ENCODE assay signal across 25 mouse cellular contexts in the genomic region with DNA sequence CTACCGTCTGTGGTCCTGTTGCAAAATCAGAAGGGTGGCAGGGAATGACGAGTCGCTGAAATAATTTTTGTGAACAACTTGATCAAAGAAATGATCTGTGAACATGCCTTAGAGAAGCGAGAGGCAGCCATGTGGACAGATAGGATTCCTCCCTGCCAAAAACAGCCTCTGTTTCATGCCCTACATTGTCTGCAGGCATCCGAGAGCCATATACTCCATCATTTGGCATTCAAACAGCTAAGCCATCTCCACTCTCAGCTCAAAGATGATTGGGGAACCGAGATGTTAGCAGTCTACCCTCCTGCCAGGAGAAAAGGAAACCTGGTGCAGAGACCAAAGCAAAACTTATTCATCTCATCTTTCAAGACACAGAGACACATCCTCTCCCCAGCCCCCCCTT. TPM values are rescaled to one million over a fixed set of nuclear protein-coding genes. Genes with fewer than 3 reads are reported as not detected.
DNase-seq lines count a peak whose midpoint lies in the region; ATAC-seq and TF ChIP-seq lines count a peak whose summit lies in the region.
"Had no signal": no experiment of that assay in that cellular context is flagged by ENCODE, and none has a peak within 500 bp of the region (broad histone marks: within the 10 kb centered on the region; RNA-seq: fewer than 3 reads in every experiment).

No protein-coding gene starts in this region.

- no peak overlapping the region for H3K4me3 ChIP-seq in hindbrain, embryonic 13.5 days
- H3K4me3 ChIP-seq in hindbrain, embryonic 10.5 days: no peak overlapping the region
- no peak overlapping the region for H3K4me3 ChIP-seq in midbrain, embryonic 14.5 days (replicated peaks; ENCODE audit: low read depth, low read length)
- no peak overlapping the region for H3K4me3 ChIP-seq in midbrain, embryonic 11.5 days (ENCODE audit: low read depth, low read length)
- no peak overlapping the region for H3K4me3 ChIP-seq in midbrain, postnatal 0 days (ENCODE audit: low read depth, low read length)
- H3K4me3 ChIP-seq: gastrocnemius, adult 2 months; heart, embryonic 10.5 days; liver, embryonic 13.5 days had no signal

- DNase-seq in cerebellum, postnatal 36 days: no peak
- DNase-seq in hindbrain, embryonic 10.5 days (ENCODE audit: low spot score): no peak
- DNase-seq in midbrain, embryonic 14.5 days: no peak
- no peak for DNase-seq in midbrain, embryonic 11.5 days (ENCODE audit: low spot score, missing footprints)
- peak; percentile 31 for DNase-seq in midbrain, postnatal 0 days (ENCODE audit: low spot score)
- DNase-seq: gastrocnemius, adult 2 months; kidney, adult 9 months; liver, embryonic 13.5 days; lung, embryonic 14.5 days; thymus, postnatal 14 days had no signal

- H3K9ac ChIP-seq in hindbrain, embryonic 13.5 days: no peak overlapping the region
- H3K9ac ChIP-seq in midbrain, embryonic 14.5 days (replicated peaks; ENCODE audit: low read length): no peak overlapping the region
- H3K9ac ChIP-seq in midbrain, embryonic 11.5 days (ENCODE audit: low read length): no peak overlapping the region
- H3K9ac ChIP-seq in midbrain, postnatal 0 days (replicated peaks; ENCODE audit: low read length, poor library complexity, severe bottlenecking): no peak overlapping the region
- H3K9ac ChIP-seq: liver, embryonic 13.5 days; lung, embryonic 14.5 days had no signal

- ATAC-seq in cerebellum, adult (ENCODE audit: insufficient number of reproducible peaks, low FRiP score, low TSS enrichment): 0 out of 2 replicates have a peak, but pooled peaks have one; percentile 23
- ATAC-seq in hindbrain, embryonic 13.5 days (ENCODE audit: low FRiP score): no peak
- no peak for ATAC-seq in midbrain, embryonic 14.5 days (ENCODE audit: low FRiP score, low TSS enrichment)
- ATAC-seq in midbrain, embryonic 11.5 days (ENCODE audit: low FRiP score): no peak
- peak; percentile 8; the same call in 1 of the 2 replicates for ATAC-seq in midbrain, postnatal 0 days (ENCODE audit: low FRiP score)
- no peak for ATAC-seq in granulocyte monocyte progenitor cell, adult 5-6 weeks (replicated peaks; ENCODE audit: poor library complexity, severe bottlenecking)

- H3K4me2 ChIP-seq in hindbrain, embryonic 13.5 days: no peak overlapping the region
- no peak overlapping the region for H3K4me2 ChIP-seq in midbrain, embryonic 14.5 days (ENCODE audit: low read length)
- no peak overlapping the region for H3K4me2 ChIP-seq in midbrain, embryonic 11.5 days
- H3K4me2 ChIP-seq in midbrain, postnatal 0 days (ENCODE audit: low read depth, low read length, poor library complexity, severe bottlenecking): 0 out of 2 replicates have a peak overlapping the region, but pooled peaks have one; percentile 18
- H3K4me2 ChIP-seq: liver, embryonic 13.5 days; lung, embryonic 14.5 days had no signal

- 74% methylated on average over 6 of the region's 6 CpGs for WGBS in hindbrain, embryonic 13.5 days
- WGBS in hindbrain, embryonic 10.5 days: 87% methylated on average over 6 of the region's 6 CpGs
- WGBS in midbrain, embryonic 14.5 days: 72% methylated on average over 6 of the region's 6 CpGs
- WGBS in midbrain, embryonic 11.5 days: 83% methylated on average over 6 of the region's 6 CpGs
- 51% methylated on average over 6 of the region's 6 CpGs for WGBS in midbrain, postnatal 0 days

- no peaks in the 10 kb centered on the region for H3K36me3 ChIP-seq in hindbrain, embryonic 13.5 days
- no peaks in the 10 kb centered on the region for H3K36me3 ChIP-seq in hindbrain, embryonic 10.5 days
- H3K36me3 ChIP-seq in midbrain, embryonic 14.5 days (ENCODE audit: control insufficient read depth, insufficient read depth, low read length): no peaks in the 10 kb centered on the region
- H3K36me3 ChIP-seq in midbrain, embryonic 11.5 days (ENCODE audit: control insufficient read depth, insufficient read depth, low read length): no peaks in the 10 kb centered on the region
- no peaks in the 10 kb centered on the region for H3K36me3 ChIP-seq in midbrain, postnatal 0 days (ENCODE audit: insufficient read depth, low read length)
- H3K36me3 ChIP-seq: heart, embryonic 10.5 days had no signal

- H3K27ac ChIP-seq in hindbrain, embryonic 13.5 days: peak overlapping the region; percentile 79
- no peak overlapping the region for H3K27ac ChIP-seq in hindbrain, embryonic 10.5 days
- peak overlapping the region; percentile 82 for H3K27ac ChIP-seq in midbrain, embryonic 14.5 days (replicated peaks; ENCODE audit: low read depth, low read length)
- H3K27ac ChIP-seq in midbrain, embryonic 11.5 days (ENCODE audit: low read depth, low read length): no peak overlapping the region
- peak overlapping the region; percentile 57; the same call in 1 of the 2 replicates for H3K27ac ChIP-seq in midbrain, postnatal 0 days (ENCODE audit: low read depth, low read length)
- H3K27ac ChIP-seq: gastrocnemius, adult 2 months; heart, embryonic 10.5 days; liver, embryonic 13.5 days had no signal

- peaks cover 15% of the 10 kb centered on the region; the same call in 1 of the 2 replicates for H3K27me3 ChIP-seq in hindbrain, embryonic 13.5 days
- H3K27me3 ChIP-seq in hindbrain, embryonic 10.5 days (ENCODE audit: insufficient read depth, poor library complexity, severe bottlenecking): peaks cover 27% of the 10 kb centered on the region
- H3K27me3 ChIP-seq in midbrain, embryonic 14.5 days (ENCODE audit: control insufficient read depth, insufficient read depth, low read length): no peaks in the 10 kb centered on the region; the same call in 1 of the 2 replicates
- peaks cover 2% of the 10 kb centered on the region; the same call in 1 of the 2 replicates for H3K27me3 ChIP-seq in midbrain, embryonic 11.5 days (ENCODE audit: control insufficient read depth, insufficient read depth, low read length)
- H3K27me3 ChIP-seq in midbrain, postnatal 0 days (ENCODE audit: insufficient read depth, low read length): no peaks in the 10 kb centered on the region
- H3K27me3 ChIP-seq: liver, embryonic 13.5 days had no signal

- no peaks in the 10 kb centered on the region for H3K9me3 ChIP-seq in hindbrain, embryonic 13.5 days
- H3K9me3 ChIP-seq in hindbrain, embryonic 10.5 days: no peaks in the 10 kb centered on the region
- H3K9me3 ChIP-seq in midbrain, embryonic 14.5 days (ENCODE audit: control insufficient read depth, low read length): no peaks in the 10 kb centered on the region
- H3K9me3 ChIP-seq in midbrain, embryonic 11.5 days (ENCODE audit: control insufficient read depth, low read length): no peaks in the 10 kb centered on the region
- H3K9me3 ChIP-seq in midbrain, postnatal 0 days (ENCODE audit: low read length): no peaks in the 10 kb centered on the region
- H3K9me3 ChIP-seq: heart, embryonic 10.5 days; liver, embryonic 13.5 days had no signal

- no peak for TF ChIP-seq CTCF in midbrain, postnatal 0 days (IDR thresholded peaks at IDR 0.05)

- peaks cover 55% of the 10 kb centered on the region for H3K4me1 ChIP-seq in hindbrain, embryonic 13.5 days (replicated peaks)
- peaks cover 30% of the 10 kb centered on the region for H3K4me1 ChIP-seq in hindbrain, embryonic 10.5 days (replicated peaks)
- peaks cover 42% of the 10 kb centered on the region for H3K4me1 ChIP-seq in midbrain, embryonic 14.5 days (ENCODE audit: control insufficient read depth, insufficient read depth, low read length)
- H3K4me1 ChIP-seq in midbrain, embryonic 11.5 days (ENCODE audit: control insufficient read depth, insufficient read depth, low read length): peaks cover 9% of the 10 kb centered on the region
- H3K4me1 ChIP-seq in midbrain, postnatal 0 days (ENCODE audit: insufficient read depth, low read length): peaks cover 15% of the 10 kb centered on the region; the same call in 1 of the 2 replicates

RNA-seq across cellular contexts. Expression of a gene that starts 54.0 kb away (rescaled TPM):
- 3.6 and 5.1 TPM in 2 replicates for polyA plus RNA-seq in hindbrain, embryonic 13.5 days (2015; fragmentation: Nextera tagmentation; extraction: Ambion mirVana)
- polyA plus RNA-seq in hindbrain, embryonic 10.5 days (2016; fragmentation: Nextera tagmentation; extraction: Ambion mirVana): 0.93 and 2.8 TPM in 2 replicates
- 2.9 and 3.4 TPM in 2 replicates for polyA plus RNA-seq in midbrain, embryonic 14.5 days (2014; fragmentation: Nextera tagmentation; extraction: Ambion mirVana)
- polyA plus RNA-seq in midbrain, embryonic 11.5 days (2014; fragmentation: Nextera tagmentation; extraction: Ambion mirVana): 0.36 and 1.0 TPM in 2 replicates
- 0.76 TPM in 1 of 2 replicates, not detected in the other for total RNA-seq in midbrain, postnatal 0 days (2014; rRNA removed)
- 6.2 and 6.6 TPM in 2 replicates for polyA plus RNA-seq in midbrain, postnatal 0 days (2015; fragmentation: Nextera tagmentation; extraction: Ambion mirVana)
- not detected in 2 replicates for total RNA-seq in granulocyte monocyte progenitor cell, adult 5-6 weeks (2014; fragmentation: Nextera tagmentation)
- not detected in 2 replicates for total RNA-seq in granulocyte monocyte progenitor cell, adult 5-6 weeks (2017)
- total RNA-seq: adrenal gland, postnatal 14 days; common myeloid progenitor, adult 5-6 weeks; gastrocnemius, adult 2 months; gastrocnemius, postnatal 4 days; hematopoietic stem cell, adult 5-6 weeks; megakaryocyte, adult 5-6 weeks; monocyte, adult 5-6 weeks had no signal
- polyA plus RNA-seq: heart, postnatal 0 days; intestine, embryonic 16.5 days; limb, embryonic 14.5 days; liver, embryonic 13.5 days; neural tube, embryonic 11.5 days; spleen, adult 2 months had no signal

Comparison
In these comparisons a context has a peak if more than half of its experiments do, and no peak if none do; other contexts are left out.
1. ATAC-seq: peak in cerebellum, adult (single experiment) and midbrain, postnatal 0 days (single experiment); none in hindbrain, embryonic 13.5 days (single experiment), midbrain, embryonic 14.5 days (single experiment), midbrain, embryonic 11.5 days (single experiment) and granulocyte monocyte progenitor cell, adult 5-6 weeks (single experiment).
2. H3K27ac ChIP-seq: peak in hindbrain, embryonic 13.5 days (single experiment), midbrain, embryonic 14.5 days (single experiment) and midbrain, postnatal 0 days (single experiment); none in hindbrain, embryonic 10.5 days (single experiment) and midbrain, embryonic 11.5 days (single experiment).